Mouse (Mus musculus) MEL (cell line): ENCODE results near the gene Pigt. TPM values are rescaled to one million over a fixed set of nuclear protein-coding genes. Genes with fewer than 3 reads are reported as not detected.

Experiments
- DNase-seq: peaks from one replicate; pipeline ENCODE4 v3.0.0; 2011; ENCODE audit warnings: low read depth, low spot score
- H3K27ac ChIP-seq: 2 replicates; pipeline ENCODE4 v1.5.1; 2012; ENCODE audit warnings: low read depth, mild to moderate bottlenecking, control low read depth, low read length, moderate library complexity; ENCODE audit not compliant: control insufficient read depth
- H3K27me3 ChIP-seq, 2 experiments: fragments of 150-350 bp in 1 of 2; sonication (generic) in 1 of 2; 2 replicates each; pipeline ENCODE4 v1.6.1; 2012; ENCODE audit warnings: low read length in 2 of 2, mild to moderate bottlenecking in 2 of 2, improper control_type of control experiment in 1 of 2, moderate library complexity in 1 of 2; ENCODE audit not compliant: insufficient read depth in 2 of 2, control insufficient read depth in 1 of 2
- H3K36me3 ChIP-seq, 2 experiments: 2 replicates each; pipeline ENCODE4 v1.6.1; 2012 to 2014; ENCODE audit warnings: low read length in 2 of 2, improper control_type of control experiment in 1 of 2, inconsistent platforms in 1 of 2, mild to moderate bottlenecking in 1 of 2; ENCODE audit not compliant: insufficient read depth in 2 of 2, control insufficient read depth in 1 of 2
- H3K4me1 ChIP-seq, 2 experiments: fragments of 150-350 bp in 1 of 2; sonication (generic) in 1 of 2; 2 replicates each; pipeline ENCODE4 v1.6.1; 2012; ENCODE audit warnings: low read length in 2 of 2, improper control_type of control experiment in 1 of 2, mild to moderate bottlenecking in 1 of 2; ENCODE audit not compliant: insufficient read depth in 2 of 2, control insufficient read depth in 1 of 2
- H3K4me3 ChIP-seq, 2 experiments: fragments of 150-350 bp in 1 of 2; sonication (generic) in 1 of 2; 2 replicates each; pipeline ENCODE4 v1.5.1; 2012; ENCODE audit warnings: low read depth in 2 of 2, low read length in 2 of 2, mild to moderate bottlenecking in 2 of 2, moderate library complexity in 2 of 2, control low read depth in 1 of 2, improper control_type of control experiment in 1 of 2; ENCODE audit not compliant: control insufficient read depth in 1 of 2, insufficient read depth in 1 of 2
- H3K79me2 ChIP-seq: 2 replicates; pipeline ENCODE4 v1.6.1; 2012; ENCODE audit warnings: mild to moderate bottlenecking, low read length, moderate library complexity; ENCODE audit not compliant: control insufficient read depth, poor library complexity, insufficient read depth
- H3K9ac ChIP-seq: 2 replicates; pipeline ENCODE4 v1.6.1; 2012; ENCODE audit warnings: low read depth, mild to moderate bottlenecking, control low read depth, low read length, moderate library complexity; ENCODE audit not compliant: control insufficient read depth, poor library complexity, severe bottlenecking
- H3K9me3 ChIP-seq: fragments of 150-350 bp; sonication (generic); replicated peaks from 2 replicates; pipeline ENCODE4 v1.6.1; 2012; ENCODE audit warnings: mild to moderate bottlenecking, low read length, improper control_type of control experiment, moderate library complexity; ENCODE audit not compliant: insufficient read depth
- CHD2 ChIP-seq: IDR thresholded peaks from 2 replicates; pipeline ENCODE4 v1.6.1; 2011; ENCODE audit warnings: low read length, improper control_type of control experiment
- CTCF ChIP-seq, 3 experiments: IDR thresholded peaks in 2 of 3; conservative IDR thresholded peaks in 1 of 3; 2 replicates each; pipeline ENCODE4 v1.5.1; 2011 to 2012; ENCODE audit warnings: low read length in 3 of 3, low read depth in 2 of 3, mild to moderate bottlenecking in 2 of 3, improper control_type of control experiment in 1 of 3, inconsistent platforms in 1 of 3, mixed read lengths in 1 of 3, moderate library complexity in 1 of 3; ENCODE audit not compliant: control insufficient read depth in 1 of 3, insufficient read depth in 1 of 3, poor library complexity in 1 of 3, severe bottlenecking in 1 of 3
- EP300 ChIP-seq, 2 experiments: IDR thresholded peaks; 2 replicates each; pipeline ENCODE4 v1.6.1; 2011; ENCODE audit warnings: improper control_type of control experiment in 2 of 2, low read length in 2 of 2, low read depth in 1 of 2, mild to moderate bottlenecking in 1 of 2
- GABPA ChIP-seq: IDR thresholded peaks from 2 replicates; pipeline ENCODE4 v1.6.1; 2012; ENCODE audit warnings: low read depth, mild to moderate bottlenecking, inconsistent platforms, low read length, improper control_type of control experiment, moderate library complexity
- MAFK ChIP-seq: IDR thresholded peaks from 2 replicates; pipeline ENCODE4 v1.6.1; 2011; ENCODE audit warnings: low read depth, mild to moderate bottlenecking, low read length, improper control_type of control experiment, borderline replicate concordance
- MAX ChIP-seq: IDR thresholded peaks from 2 replicates; pipeline ENCODE4 v1.6.1; 2011; ENCODE audit warnings: low read length, improper control_type of control experiment
- MEF2A ChIP-seq: IDR thresholded peaks from 2 replicates; pipeline ENCODE4 v1.6.1; 2014; ENCODE audit warnings: low read depth, mild to moderate bottlenecking, inconsistent platforms, low read length, improper control_type of control experiment; ENCODE audit not compliant: poor library complexity, insufficient replicate concordance, severe bottlenecking; ENCODE audit errors: extremely low read depth
- MXI1 ChIP-seq: IDR thresholded peaks from 2 replicates; pipeline ENCODE4 v1.6.1; 2011; ENCODE audit warnings: mild to moderate bottlenecking, low read depth, low read length, improper control_type of control experiment
- MYB ChIP-seq: IDR thresholded peaks from 2 replicates; pipeline ENCODE4 v1.6.1; 2011; ENCODE audit warnings: mild to moderate bottlenecking, low read depth, low read length, improper control_type of control experiment
- MYC ChIP-seq: IDR thresholded peaks from 2 replicates; pipeline ENCODE4 v1.6.1; 2011; ENCODE audit warnings: low read depth, mild to moderate bottlenecking, low read length, improper control_type of control experiment, moderate library complexity
- TCF12 ChIP-seq: IDR thresholded peaks from 2 replicates; pipeline ENCODE4 v1.6.1; 2014; ENCODE audit warnings: low read depth, mild to moderate bottlenecking, inconsistent platforms, low read length, improper control_type of control experiment, moderate library complexity
- polyA plus RNA-seq, 2 experiments: library from polyadenylated mRNA; stranded (reverse) in 1 of 2; unstranded in 1 of 2; fragments of >175 nt in 1 of 2; fragments of >200 nt in 1 of 2; gene quantifications; 2 replicates each; pipeline versions ENCODE4 v1.2.1 to v1.2.4; 2012; ENCODE audit warnings: low replicate concordance in 2 of 2, low read depth in 1 of 2; ENCODE audit not compliant: insufficient read length in 2 of 2, insufficient read depth in 1 of 2, missing spikeins in 1 of 2
- total RNA-seq: library from RNA; depleted of rRNA; stranded (reverse); fragments of 300-350 nt; gene quantifications from 2 replicates; pipeline ENCODE4 v1.2.3, GENCODE M21; 2012

Pigt gene
- total and polyA plus RNA-seq, 3 experiments = 39.8 to 115 TPM; not detected in 1

DNA sequence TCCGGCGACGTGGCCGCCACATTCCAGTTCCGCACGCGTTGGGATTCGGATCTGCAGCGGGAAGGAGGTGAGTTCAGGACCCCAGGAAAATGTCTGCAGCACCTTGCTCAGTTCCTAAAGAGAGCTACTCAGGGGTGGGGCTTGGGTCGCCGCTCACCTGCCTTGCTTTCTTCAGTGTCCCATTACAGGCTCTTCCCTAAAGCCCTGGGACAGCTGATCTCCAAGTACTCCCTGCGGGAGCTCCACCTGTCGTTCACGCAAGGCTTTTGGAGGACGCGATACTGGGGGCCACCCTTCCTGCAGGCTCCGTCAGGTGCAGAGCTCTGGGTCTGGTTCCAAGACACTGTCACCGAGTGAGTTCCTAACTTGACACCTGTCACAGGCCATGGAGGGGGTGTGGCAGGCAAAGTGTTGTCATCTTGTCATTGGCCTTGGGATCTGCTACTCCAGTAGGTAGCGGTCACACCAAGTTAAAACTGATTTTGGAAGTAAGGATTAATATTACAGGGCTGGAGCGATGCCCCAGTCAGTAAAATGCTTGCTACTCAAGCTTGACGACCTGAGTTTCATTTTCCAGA is 460 bp downstream of the Pigt start:
- Histone ChIP-seq H3K27ac (no peak overlapping the region), H3K9me3 (no peaks in the 10 kb centered on the region), H3K79me2 (peaks cover 10% of the 10 kb centered on the region), H3K4me1 (peaks cover 2 to 12% of the 10 kb centered on the region in 2 experiments), H3K4me3 (peak overlapping the region; percentile 80 to 94), H3K36me3 (peaks cover under 1 to 20% of the 10 kb centered on the region in 2 experiments), H3K9ac (peak overlapping the region; percentile 78), H3K27me3 (no peaks in the 10 kb centered on the region)
- no peak for TF ChIP-seq GABPA
- TF ChIP-seq TCF12 = 0 out of 2 replicates have a peak, but pooled peaks have one; percentile 2
- no peak for TF ChIP-seq MAX
- no peak for TF ChIP-seq MYB
- TF ChIP-seq MXI1 = no peak
- TF ChIP-seq MYC = no peak
- peak; percentile 46 for DNase-seq

DNA sequence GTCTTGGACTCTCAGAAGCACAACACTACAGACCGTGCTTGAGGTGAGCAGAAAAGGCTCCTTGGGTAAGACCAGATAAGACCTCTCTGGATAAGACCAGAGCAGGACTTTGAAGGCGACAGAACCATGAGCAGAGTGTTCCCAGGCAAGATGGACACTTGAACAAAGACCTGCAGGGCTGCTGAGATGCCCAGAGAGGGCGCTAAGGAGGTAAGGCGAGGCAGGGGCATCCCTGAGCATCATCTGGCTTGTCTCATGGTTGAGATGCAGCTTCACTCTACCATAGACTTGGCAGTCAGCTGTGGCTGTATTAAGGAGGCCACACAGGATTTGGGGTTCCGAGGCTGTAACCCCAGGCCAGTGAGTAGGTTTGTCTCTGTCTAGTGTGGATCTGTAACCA is 2.0 kb downstream of the Pigt start:
- TF ChIP-seq CTCF (IDR thresholded peaks at IDR 0.05 in 2 of 3, conservative IDR thresholded peaks at IDR 0.05 in 1 of 3; ENCODE audit: control insufficient read depth in 1 of 3, insufficient read depth in 1 of 3, low read depth in 2 of 3, low read length in 3 of 3, poor library complexity in 1 of 3, severe bottlenecking in 1 of 3) (peak; percentile 25 to 33 (median 29); a peak in 4 of 6 replicates), GABPA (no peak)
- Histone ChIP-seq H3K4me3 (no peak overlapping the region), H3K27ac (no peak overlapping the region), H3K9me3 (no peaks in the 10 kb centered on the region), H3K4me1 (peaks cover 2 to 10% of the 10 kb centered on the region in 2 experiments; a peak in 3 of 4 replicates), H3K27me3 (no peaks in the 10 kb centered on the region), H3K79me2 (peaks cover 10% of the 10 kb centered on the region), H3K36me3 (peaks cover 13 to 15% of the 10 kb centered on the region in 2 experiments), H3K9ac (no peak overlapping the region)
- peak; percentile 23 for DNase-seq

DNA sequence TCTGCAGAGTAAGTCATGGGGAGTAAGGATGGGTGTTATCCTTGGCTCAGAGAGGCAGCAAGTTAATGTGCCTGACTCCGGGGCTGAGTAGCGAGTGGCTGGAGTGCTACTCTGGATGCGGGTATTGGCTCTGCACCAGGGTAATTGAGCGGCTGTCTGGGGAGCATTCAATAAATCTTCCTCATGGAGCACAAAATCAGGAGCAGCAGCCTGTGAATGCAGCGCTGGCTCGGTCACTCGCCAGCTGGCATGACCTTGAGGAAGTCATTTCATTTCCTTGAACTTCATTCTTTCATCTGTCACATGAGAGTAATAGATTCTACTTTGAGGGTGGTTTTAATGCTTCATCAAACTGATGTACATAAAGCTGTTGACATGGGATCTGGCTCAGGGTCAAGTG is 3.2 kb downstream of the Pigt start:
- no peak overlapping the region for H3K9ac ChIP-seq
- H3K36me3 ChIP-seq = peaks cover 15 to 16% of the 10 kb centered on the region in 2 experiments
- no peak for DNase-seq

More for the DNA sequence above, 3.2 kb downstream of the Pigt start:
- Histone ChIP-seq H3K9me3 (no peaks in the 10 kb centered on the region), H3K27ac (no peak overlapping the region), H3K79me2 (peaks cover 10% of the 10 kb centered on the region), H3K27me3 (no peaks in the 10 kb centered on the region), H3K4me1 (peaks cover 2 to 10% of the 10 kb centered on the region in 2 experiments; a peak in 3 of 4 replicates), H3K4me3 (no peak overlapping the region)
- TF ChIP-seq MEF2A (no peak), EP300 (IDR thresholded peaks at IDR 0.05; ENCODE audit: low read depth in 1 of 2, low read length in 2 of 2) (no peak), CHD2 (no peak), MAX (no peak), MAFK (no peak)
